Mouse (Mus musculus): Measurements from ENCODE around the gene Rpp14. TPM values are rescaled to one million over a fixed set of nuclear protein-coding genes. Genes with fewer than 3 reads are reported as not detected.

Rpp14 gene
- 10 to 100 TPM; 33.3 to 33.8 TPM for total RNA-seq (2021)

- intact Hi-C loops (cut with DNase I), result loop anchor here (1.0 kb wide), 1 partner anchor 18 kb away; no protein-coding TSS in a partner anchor
- peak; percentile 97 for DNase-seq (ENCODE audit: low spot score in 2 of 2)
These were observed at the start of gene Rpp14 for GRCm38 (mm10) chr14:8080165-8080679. TSS of gene Rpp14 (plus strand) at chr14:8080367.

GRCm38 (mm10) chr14:8030535-8030934 lies 49.6 kb upstream of the Rpp14 start:
- intact Hi-C loops (cut with DNase I), result no loop called here
- DNase-seq (ENCODE audit: low spot score in 2 of 2), result peak in 1 of 2 experiments; percentile 24

- DNase-seq (ENCODE audit: low spot score in 2 of 2), result peak; percentile 41 to 77
- intact Hi-C loops (cut with DNase I), result loop anchor here (2.0 kb wide), 1 partner anchor 30 kb away; the partner anchor contains the start of gene Abhd6
These were observed 47.9 kb upstream of the Rpp14 start for GRCm38 (mm10) chr14:8032087-8032944.

- DNase-seq (ENCODE audit: low spot score in 2 of 2), result no peak
- intact Hi-C loops (cut with DNase I), result no loop called here
These were observed 45.6 kb upstream of the Rpp14 start for GRCm38 (mm10) chr14:8034561-8034960.

GRCm38 (mm10) chr14:8035951-8036350 lies 44.2 kb upstream of the Rpp14 start:
- DNase-seq (ENCODE audit: low spot score in 2 of 2), result no peak
- intact Hi-C loops (cut with DNase I), result no loop called here

GRCm38 (mm10) chr14:8036406-8036805 lies 43.8 kb upstream of the Rpp14 start:
- intact Hi-C loops (cut with DNase I), result no loop called here

GRCm38 (mm10) chr14:8038150-8038549 lies 42.0 kb upstream of the Rpp14 start:
- intact Hi-C loops (cut with DNase I), result no loop called here
- DNase-seq (ENCODE audit: low spot score in 2 of 2), result no peak

More at GRCm38 (mm10) chr14:8036406-8036805, 43.8 kb upstream of the Rpp14 start:
- DNase-seq (ENCODE audit: low spot score in 2 of 2), result no peak

- intact Hi-C loops (cut with DNase I), result no loop called here
- DNase-seq (ENCODE audit: low spot score in 2 of 2), result peak; percentile 51 to 68
These were observed 41.2 kb upstream of the Rpp14 start for GRCm38 (mm10) chr14:8038791-8039448.

- no peak for DNase-seq (ENCODE audit: low spot score in 2 of 2)
- intact Hi-C loops (cut with DNase I), result no loop called here
These were observed 40.0 kb upstream of the Rpp14 start for GRCm38 (mm10) chr14:8040179-8040578.

- intact Hi-C loops (cut with DNase I), result no loop called here
- no peak for DNase-seq (ENCODE audit: low spot score in 2 of 2)
These were observed 39.1 kb upstream of the Rpp14 start for GRCm38 (mm10) chr14:8040911-8041678.

GRCm38 (mm10) chr14:8042120-8042519 lies 38.0 kb upstream of the Rpp14 start:
- DNase-seq (ENCODE audit: low spot score in 2 of 2), result no peak
- intact Hi-C loops (cut with DNase I), result no loop called here

GRCm38 (mm10) chr14:8042577-8042976 lies 37.6 kb upstream of the Rpp14 start:
- intact Hi-C loops (cut with DNase I), result no loop called here

GRCm38 (mm10) chr14:8044330-8044729 lies 35.8 kb upstream of the Rpp14 start:
- DNase-seq (ENCODE audit: low spot score in 2 of 2), result peak in 1 of 2 experiments; percentile 50
- intact Hi-C loops (cut with DNase I), result loop anchor here (1.0 kb wide), 2 partner anchors 47 to 80 kb away; no protein-coding TSS in a partner anchor

More at GRCm38 (mm10) chr14:8042577-8042976, 37.6 kb upstream of the Rpp14 start:
- no peak for DNase-seq (ENCODE audit: low spot score in 2 of 2)

GRCm38 (mm10) chr14:8044786-8045185 lies 35.4 kb upstream of the Rpp14 start:
- no peak for DNase-seq (ENCODE audit: low spot score in 2 of 2)
- intact Hi-C loops (cut with DNase I), result loop anchor here (1.0 kb wide), 2 partner anchors 47 to 80 kb away; no protein-coding TSS in a partner anchor

GRCm38 (mm10) chr14:8045187-8045846 lies 34.9 kb upstream of the Rpp14 start:
- no peak for DNase-seq (ENCODE audit: low spot score in 2 of 2)
- intact Hi-C loops (cut with DNase I), result no loop called here

GRCm38 (mm10) chr14:8046839-8047238 lies 33.3 kb upstream of the Rpp14 start:
- DNase-seq (ENCODE audit: low spot score in 2 of 2), result no peak
- intact Hi-C loops (cut with DNase I), result no loop called here

- no peak for DNase-seq (ENCODE audit: low spot score in 2 of 2)
- intact Hi-C loops (cut with DNase I), result no loop called here
These were observed 30.8 kb upstream of the Rpp14 start for GRCm38 (mm10) chr14:8049334-8049733.

GRCm38 (mm10) chr14:8051869-8052268 lies 28.3 kb upstream of the Rpp14 start:
- intact Hi-C loops (cut with DNase I), result no loop called here
- DNase-seq (ENCODE audit: low spot score in 2 of 2), result no peak

GRCm38 (mm10) chr14:8052661-8053060 lies 27.5 kb upstream of the Rpp14 start:
- intact Hi-C loops (cut with DNase I), result no loop called here
- no peak for DNase-seq (ENCODE audit: low spot score in 2 of 2)
